Mouse (Mus musculus) bone marrow macrophage, adult 2 months (primary cell): ENCODE measurements at regions not wholly inside any gene's neighbourhood (a gene's known extent, or its start where the extent isn't known, plus 50 kb on each side); places are given as distances from the start of the nearest gene placed in this dataset.

Experiments used
- CTCF ChIP-seq: IDR thresholded peaks from 2 replicates; pipeline ENCODE4 v1.5.1; 2012; ENCODE audit warnings: low read depth, mild to moderate bottlenecking, low read length, moderate library complexity
- POLR2A ChIP-seq: IDR thresholded peaks from 2 replicates; pipeline ENCODE4 v1.6.1; 2012; ENCODE audit warnings: mild to moderate bottlenecking, low read depth, low read length, borderline replicate concordance

DNA sequence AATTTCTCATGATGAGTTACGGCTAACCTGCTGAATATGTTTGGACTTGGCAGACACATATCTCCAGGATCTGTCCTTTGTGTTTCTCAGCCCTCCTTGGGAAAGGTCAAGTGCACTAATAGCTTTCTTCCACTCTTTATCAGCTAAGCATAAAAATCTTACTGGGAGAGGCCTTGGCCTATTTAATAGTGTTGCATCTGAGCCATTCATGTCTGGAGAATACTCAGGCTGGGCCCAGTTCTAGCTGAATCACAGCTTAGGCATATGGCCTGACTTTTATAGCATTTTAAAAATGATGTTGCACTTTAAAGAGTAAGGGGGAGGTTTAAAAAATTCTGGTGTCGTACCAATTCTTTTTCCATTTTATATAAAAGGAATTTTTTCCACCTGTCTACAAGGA, 166.4 kb upstream of the Tas2r134 start:
- TF ChIP-seq CTCF, result no peak
- TF ChIP-seq POLR2A, result no peak
